Mouse (Mus musculus): ENCODE data around the gene Slc46a2.

Slc46a2 gene

DNA sequence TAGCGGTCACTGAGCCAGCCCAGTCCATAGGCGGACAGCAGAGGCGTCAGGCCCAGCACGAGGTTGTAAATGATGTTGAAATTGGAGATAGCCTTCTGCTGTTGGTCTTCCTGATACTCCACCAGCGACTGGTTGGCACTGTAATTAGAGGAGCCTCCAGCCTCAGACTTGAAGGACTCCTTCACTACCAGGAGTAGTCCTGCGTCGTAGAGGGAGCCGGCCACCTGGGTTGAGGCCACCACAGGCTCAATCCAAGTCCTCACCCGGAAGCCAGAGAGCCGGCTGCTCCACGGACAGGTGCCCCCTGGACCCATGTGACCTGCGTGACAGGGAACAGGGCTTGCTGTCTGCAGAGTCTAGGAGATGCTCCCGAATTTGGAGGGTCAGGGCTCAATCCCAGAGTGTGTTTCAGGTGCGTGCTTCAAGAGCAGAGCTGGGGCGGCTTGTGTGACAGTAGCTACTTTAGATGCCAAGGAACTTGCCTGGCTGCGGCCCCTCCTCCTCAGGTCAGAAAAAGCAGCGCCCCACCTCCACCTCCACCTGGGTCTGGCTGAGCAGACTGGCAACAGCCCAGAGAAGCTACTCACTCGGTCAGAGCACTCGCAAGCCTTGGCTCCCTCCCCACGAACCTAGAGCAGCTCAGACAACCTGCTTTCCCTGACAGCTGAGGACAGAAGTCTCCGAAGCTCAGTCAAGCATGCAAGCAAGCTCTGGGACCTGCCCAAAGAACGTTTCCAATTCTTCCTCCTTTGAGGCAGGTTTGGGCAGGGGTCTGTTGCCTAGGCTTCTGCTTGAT, at the start of gene Slc46a2:
TSS of gene Slc46a2 (minus strand) at position 449 of the 796 bp plus-strand sequence.
- DNase-seq: no peak

DNA sequence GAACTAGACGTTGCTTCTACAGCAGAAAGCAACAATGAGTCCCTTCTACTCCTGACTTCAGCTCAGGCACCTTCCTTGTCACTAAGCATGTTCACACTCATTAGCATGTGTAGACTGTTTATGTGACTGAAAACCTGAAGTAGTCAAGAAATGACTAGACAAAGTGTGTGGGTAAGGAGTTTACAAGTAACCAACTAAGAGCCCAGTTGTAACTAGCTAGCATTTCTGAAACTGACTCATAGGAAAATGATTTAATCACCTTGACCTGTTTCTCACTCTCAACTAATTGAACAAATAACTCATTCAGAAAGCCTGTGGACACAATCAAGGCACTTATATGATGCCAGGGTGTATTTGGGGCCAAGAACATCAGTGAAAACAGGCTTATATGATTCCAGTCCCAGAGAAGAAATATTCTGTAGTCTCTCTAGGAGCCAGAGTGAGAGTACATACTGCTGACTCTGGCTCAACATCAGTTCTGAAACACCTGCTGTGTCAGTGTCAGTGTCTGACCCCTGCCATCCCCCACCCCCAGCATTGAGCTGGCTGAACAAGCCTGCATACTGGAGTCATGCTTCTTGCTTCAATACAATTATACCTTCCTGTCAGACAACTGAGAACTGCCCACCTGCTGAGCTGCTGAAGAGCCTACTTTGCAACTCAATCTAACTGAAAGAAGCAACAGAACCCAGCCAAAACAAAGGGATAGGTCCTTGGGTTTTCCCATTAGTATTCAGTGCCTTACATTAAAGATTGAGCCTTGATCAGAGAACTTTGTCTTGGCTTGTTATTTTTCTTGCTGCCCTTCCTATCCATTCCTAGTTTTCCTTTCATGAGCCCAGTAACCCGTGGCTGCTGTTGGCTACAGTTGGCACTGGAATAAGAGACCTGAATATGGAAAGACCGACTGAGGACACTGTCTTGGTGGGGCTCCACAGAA, 48.8 kb upstream of the Slc46a2 start, which contains the start of gene Mup6:
TSS of gene Mup6 (plus strand) at position 890 of the 940 bp plus-strand sequence.
- DNase-seq: no peak

DNA sequence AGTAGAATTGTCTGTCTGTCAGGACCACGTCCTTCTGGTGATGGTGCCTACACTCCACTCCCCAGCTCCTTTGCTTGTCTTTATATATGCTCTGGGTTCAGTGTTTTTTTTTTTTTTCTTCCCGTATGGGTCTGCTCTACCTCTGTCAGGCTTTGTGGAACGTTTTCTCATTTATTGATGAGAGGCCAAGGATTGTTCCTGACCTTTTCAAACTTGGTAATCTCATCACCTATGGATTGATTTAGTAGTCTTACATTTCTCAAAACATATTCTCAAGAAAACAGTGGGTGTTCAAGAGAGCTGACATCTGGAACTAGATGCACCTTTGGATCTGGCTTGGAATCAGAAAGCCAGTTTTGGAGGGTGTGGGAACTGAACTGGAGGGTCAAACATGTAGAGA, 45.8 kb upstream of the Slc46a2 start, which contains the start of gene Mup4:
TSS of gene Mup4 (minus strand) at position 101 of the 400 bp plus-strand sequence.
- no peak for DNase-seq

DNA sequence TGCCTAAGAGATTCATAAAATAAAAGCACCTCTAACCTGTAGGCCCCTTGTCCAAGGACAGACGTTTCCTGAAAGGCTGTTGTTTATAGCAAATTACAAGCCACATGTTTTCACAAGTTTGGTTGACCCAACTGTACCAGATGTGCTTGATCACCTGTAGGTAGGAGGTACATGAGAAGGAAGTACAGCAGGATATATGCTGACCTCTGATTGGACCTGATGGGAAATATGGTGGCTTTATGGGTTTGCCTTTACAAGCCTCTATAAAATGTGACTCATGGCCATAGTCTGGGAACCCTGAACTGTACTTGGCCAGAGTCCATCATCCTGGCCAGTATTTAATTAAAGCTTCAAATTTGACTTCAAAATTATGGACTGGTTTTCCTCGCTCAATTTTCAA, 22.7 kb upstream of the Slc46a2 start:
- DNase-seq: no peak

DNA sequence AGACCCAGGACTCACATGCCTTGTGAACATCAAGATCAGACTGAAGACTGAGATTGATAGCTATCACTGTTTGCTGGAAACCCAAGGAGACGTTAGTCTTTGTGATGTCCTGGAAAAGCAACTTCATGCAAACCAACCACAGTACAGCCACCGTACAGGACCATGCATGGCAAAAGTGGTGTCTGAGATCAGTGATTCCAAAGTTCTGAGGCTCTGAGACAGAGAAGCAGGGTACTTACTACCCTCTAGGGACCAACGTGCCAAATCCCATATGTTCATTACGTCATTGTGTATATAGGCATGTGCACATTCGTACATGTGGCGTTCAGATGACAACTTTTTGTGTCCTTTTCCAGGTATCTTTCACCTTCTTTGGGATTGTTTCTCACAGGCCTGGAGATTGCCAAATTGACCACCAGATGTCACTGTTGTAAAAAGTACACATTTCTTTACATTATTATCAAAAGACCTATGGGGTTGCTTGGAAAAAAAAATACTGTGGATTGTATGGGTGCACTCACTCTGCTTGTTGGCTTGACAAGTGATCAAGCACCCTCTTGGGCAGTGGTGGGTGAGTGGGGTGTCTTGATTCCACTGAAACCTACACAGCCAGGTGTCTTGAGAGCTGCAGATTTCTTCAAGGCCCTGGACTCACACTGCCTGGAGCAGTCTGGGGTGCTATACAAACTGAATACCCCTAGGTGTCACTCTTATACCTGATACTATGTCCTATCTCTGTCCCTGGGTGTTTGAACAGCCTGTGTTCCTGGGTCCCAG, 17.8 kb upstream of the Slc46a2 start:
- peak; percentile 30 for DNase-seq

DNA sequence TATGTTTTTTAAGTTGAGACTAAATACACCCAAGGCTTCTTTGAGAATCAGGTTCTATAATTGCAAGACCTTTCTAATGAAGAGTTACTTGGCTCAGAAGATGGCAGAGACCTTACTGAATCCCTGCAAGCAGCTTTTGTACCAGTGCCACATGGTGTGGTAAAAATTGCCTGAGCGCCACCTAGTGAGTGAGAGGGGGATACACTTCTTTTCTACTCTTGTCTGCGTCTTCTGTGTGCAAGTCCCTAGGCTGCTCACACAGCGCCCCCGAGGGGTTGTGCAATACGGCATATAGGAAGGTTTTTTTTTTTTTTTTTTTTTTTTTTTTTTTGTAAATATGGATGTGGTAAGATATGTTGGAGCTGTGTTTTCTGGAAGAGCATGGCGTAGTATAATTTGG, 13.5 kb upstream of the Slc46a2 start:
- DNase-seq: peak; percentile 85

DNA sequence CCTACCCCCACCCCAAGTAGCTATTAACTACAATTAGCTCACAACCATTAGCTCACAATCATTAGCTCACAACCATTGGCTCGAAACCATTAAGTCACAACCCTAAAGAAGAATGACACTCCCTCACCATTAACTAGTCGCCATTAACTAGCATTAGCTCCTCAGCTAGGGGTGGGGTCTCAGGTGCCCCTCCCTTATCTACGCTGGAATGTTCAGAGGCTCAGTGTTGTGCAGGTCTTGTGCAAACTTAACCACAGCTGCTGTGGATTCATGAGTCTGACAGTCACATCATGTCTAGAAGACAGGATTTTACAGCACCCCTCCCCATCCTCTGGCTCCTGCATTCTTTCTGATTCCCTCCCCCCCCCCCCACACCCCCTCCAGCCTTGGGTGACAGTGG, 12.8 kb upstream of the Slc46a2 start:
- DNase-seq: no peak

DNA sequence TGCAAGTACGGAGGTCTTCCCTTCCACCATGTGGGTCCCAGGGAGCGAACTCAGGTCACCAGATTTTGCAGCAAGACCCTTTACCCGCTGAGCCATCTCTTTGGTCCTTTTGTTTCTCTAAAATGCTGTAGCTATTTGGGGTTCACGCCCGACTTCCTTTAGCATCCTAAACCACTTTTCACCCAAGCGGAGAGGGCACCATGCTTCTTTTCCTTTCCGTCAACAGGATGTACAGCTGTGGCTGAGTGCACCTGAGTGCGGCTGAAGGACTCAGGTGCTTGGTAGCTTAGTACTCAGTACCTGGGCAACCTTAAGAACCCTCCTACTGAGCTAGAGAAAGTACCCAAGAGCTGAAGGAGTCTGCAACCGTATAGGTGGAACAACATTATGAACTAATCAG, 10.2 kb upstream of the Slc46a2 start:
- DNase-seq: peak; percentile 46

DNA sequence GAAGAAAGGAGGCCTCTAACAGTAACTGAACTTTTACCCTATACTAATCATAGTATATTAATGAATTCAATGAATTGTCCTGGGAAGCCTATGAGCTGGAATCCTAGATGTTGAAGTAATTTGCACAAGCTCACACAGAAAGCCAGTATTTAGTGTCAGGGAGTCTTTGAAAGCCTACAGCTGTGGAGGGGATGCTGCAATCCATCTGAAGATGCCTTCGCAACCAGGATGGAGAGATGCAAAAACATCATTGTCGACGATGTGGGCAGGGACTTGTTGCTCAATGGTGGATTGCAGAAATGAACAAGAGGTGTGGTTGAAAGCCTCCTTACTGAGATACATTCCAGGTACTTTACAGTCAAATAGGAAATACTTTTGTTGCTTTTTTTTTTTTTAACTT, 3.1 kb upstream of the Slc46a2 start:
- DNase-seq: no peak

DNA sequence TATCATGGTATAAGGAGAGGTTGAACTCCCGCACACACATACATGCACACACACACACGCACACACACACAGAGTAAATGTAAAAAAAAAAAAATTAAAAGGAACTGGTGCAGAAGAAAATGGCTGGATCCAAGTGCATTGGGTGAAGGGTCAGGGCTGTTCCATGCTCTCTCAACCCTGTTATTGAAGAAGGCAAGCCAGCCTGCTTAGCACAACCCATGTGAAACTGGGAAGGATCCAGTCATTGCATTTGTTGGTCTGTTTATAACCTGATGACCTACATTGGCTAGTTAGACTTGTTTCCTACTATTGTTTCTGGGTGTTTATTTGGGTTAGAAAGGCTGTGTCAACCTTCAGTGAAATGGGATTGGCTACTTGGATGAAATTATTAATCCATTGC, 6.1 kb downstream of the Slc46a2 start:
- no peak for DNase-seq

DNA sequence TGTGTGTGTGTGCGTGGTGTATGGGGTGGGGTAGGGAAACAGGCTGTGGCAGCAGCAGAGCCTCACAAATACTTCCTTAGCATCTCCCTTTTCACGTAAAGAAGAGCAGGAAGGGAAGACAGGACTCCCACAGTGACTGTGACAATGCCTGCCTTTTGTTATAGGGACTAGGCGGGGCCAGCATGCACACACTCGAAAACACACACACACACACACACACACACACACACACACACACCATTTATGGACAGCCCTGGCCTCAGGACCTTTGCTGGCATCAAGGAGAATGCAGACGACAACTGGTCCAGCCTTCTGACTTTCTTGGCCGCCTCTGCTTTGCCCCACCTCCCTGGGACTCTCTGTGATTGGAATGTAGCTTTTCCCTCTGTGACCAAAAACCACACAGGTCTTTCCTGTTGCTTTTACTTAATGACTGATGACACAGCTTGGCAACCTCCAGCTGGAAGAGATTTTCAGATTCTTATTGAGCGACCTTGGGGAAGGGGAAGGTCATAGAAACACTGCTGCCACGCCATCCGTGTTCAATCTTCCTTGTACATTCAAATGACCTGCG, 7.1 kb downstream of the Slc46a2 start:
- no peak for DNase-seq

DNA sequence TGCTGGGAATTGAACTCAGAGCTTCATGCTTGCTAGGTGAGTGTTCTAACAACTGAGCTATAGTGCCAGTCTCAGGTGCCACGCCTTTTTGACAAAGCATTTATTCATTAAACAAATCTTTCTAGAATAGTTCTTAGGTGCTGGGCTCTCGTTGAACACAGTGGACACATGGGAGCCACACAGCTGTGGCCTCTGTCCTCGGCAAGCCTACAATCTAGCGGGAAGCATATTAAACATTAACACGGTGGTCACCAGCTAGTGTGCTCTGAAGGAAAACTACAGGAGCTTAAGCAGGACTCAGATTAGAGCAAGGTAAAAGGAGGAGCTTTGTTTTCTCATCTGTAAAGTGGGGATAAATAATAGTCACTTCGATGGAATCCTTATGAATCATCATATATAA, 7.8 kb downstream of the Slc46a2 start:
- DNase-seq: no peak

DNA sequence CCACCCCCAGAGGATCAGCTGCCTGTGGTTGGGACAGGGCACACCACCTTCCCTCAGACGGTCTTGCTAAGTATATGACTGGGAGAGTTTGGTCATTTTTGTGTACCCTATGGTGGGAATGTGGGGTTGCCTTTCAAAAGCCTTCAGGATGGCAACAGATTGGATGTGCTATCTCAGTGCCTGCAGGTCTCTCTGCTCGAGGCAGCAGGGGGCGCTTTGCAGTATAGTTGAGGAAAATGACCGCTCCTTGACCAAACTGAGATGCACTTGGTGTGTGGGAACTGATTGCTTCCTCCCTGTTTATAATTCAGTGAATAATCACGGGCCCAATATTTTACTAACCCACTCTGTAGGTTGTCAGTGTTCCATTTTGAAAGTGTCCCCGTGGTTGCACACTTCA, 12.3 kb downstream of the Slc46a2 start:
- DNase-seq: peak; percentile 24

DNA sequence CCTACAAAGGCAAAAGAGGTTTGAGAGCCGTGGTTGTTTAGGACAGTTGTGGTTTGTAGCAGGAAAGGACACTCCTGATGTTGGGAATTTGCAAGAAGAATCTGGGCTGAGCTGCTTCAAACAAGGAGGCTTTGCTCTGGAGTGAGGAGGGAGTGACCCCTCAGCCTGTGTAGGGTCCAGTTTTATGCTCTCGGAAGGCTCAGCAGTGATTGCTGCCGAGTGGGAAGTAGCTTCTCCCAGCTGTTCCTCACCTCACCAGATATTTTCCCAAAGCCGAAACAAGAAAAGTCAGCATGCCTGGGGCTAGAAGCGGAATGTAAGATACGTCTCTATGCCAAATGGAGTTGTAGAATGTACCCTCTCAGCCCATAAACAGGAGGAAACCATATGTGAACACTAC, 13.0 kb downstream of the Slc46a2 start:
- DNase-seq: no peak

DNA sequence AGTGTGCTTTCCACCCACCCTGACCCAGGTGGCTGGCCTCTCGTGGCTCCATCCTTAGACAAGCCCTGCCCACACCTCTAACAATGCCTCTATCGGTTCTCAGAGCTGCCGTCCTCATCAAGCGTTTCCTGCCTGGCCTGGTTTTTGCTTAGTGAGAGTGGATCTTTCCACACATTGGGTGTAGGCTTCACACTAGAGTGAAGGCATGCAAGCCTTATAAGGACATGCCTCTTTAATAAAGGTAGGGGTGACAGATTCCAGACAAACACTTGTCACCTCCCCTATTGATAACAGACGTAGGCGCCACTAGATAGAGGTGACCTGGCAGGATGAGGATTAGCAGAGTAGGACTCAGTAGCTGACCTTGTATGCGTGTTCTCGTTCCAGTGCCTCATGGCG, 16.3 kb downstream of the Slc46a2 start:
- DNase-seq: no peak

DNA sequence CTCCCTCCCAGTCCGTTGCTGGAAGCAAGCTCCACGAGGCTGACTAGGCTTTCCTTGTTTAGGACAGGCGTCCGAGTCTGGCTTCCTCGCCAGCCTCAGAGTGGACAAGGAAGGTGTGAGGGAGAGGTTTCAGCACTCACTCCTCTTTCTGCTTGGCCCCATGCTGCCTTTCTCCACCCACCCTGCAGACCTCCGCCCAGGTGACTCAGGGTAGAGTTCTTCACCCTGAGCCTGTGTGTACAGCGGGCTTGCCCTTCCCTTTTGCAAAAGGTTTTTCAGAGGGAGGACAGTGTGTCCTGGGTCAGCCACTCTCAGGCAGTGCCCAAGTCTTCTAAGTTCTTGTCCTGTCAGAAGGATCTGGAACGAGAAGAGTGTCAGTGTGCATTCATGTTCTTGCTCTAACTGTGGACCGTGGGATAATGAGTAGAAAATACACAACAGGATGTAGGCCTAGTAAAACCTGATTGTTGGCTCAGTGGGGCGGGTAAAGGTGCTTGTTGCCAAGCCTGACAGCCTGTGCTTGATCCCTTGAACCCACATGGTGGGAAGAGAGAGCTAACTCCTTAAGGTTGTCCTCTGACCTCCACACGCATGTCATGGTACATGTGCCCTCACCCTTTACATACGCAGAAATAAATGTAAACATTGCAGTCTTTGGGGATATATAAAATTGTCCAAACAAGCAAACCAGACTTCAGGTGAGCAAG, 16.9 kb downstream of the Slc46a2 start:
- DNase-seq: no peak

DNA sequence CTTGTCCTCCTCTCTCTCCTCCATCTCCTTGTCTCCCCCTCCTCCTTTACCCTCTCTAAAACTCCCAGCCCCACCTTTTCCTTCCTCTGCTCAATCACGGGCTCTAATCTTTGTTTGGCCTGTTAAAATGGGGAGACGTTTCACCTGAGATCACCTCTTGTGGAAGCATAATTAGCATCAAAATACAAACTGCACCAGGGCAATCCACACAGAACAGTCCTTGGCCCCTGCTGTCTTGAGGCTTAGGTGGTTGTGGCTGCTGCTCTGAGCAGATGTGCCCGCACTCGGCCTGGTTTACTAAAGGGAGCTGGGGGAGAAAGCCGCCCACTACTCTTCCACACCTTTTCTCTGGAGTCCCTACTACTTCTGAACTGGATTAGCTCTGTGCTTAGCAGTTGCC, 18.9 kb downstream of the Slc46a2 start:
- no peak for DNase-seq

DNA sequence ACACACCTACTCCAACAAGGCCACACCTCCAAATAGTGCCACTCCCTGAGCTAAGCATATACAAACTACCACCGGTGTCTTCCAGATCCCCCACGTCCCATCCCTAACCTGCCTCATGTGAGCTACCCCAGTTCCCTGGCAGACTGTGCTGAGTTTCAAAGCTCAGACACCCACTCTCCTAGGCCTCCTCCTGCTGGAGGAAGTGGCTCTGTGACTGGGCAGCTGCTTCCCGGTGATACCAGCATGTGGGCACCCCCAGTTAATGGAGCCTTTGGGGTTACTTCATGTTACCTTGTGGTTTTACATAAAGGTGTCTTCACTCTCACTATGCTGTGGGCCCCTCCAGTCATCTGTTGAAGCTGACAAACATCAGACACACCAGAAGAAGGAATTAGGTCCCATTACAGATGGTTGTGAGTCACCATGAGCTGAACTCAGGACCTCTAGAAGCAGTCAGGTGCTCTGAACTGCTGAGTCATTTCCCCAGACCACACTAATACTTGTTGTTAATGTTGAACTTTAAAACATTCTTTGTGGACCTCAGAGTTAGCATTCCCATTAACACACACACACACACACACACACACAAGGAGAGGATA, 19.8 kb downstream of the Slc46a2 start:
- no peak for DNase-seq

DNA sequence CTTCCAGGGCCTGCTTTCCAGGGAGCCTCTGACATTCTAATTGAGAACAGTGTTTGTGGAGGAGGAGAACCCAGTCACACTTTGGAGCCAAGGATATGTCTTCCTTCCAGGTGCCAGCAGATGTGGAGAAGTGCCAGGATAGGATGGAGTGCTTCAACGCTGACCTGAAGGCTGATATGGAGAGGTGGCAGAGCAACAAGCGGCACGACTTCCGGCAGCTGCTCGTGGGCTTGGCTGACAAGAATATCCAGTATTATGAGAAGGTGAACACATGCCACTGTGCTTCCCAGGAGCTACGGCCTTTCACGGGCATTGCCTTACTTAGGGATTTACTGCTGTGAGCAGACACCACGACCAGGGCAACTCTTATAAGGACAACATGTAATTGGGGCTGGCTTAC, 20.4 kb downstream of the Slc46a2 start:
- no peak for DNase-seq

DNA sequence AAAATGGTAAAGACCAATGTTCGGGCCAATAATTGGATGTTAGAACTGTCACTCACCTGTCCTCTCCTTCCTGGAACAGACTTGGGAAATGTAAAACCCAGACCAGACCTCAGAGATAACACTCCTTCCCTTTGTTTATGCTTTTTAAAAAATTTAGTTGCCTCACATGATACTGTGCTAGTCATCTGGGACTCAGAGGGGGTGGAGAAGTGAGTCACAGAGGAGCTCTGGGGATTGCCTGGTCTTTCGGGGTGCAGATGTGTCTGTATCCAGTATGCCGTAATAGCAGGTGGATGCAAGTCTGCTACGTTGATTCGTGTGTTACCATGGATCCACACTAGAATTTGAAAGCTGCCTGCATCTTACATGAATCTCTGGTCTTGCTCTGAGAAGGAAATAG, 22.1 kb downstream of the Slc46a2 start:
- no peak for DNase-seq

DNA sequence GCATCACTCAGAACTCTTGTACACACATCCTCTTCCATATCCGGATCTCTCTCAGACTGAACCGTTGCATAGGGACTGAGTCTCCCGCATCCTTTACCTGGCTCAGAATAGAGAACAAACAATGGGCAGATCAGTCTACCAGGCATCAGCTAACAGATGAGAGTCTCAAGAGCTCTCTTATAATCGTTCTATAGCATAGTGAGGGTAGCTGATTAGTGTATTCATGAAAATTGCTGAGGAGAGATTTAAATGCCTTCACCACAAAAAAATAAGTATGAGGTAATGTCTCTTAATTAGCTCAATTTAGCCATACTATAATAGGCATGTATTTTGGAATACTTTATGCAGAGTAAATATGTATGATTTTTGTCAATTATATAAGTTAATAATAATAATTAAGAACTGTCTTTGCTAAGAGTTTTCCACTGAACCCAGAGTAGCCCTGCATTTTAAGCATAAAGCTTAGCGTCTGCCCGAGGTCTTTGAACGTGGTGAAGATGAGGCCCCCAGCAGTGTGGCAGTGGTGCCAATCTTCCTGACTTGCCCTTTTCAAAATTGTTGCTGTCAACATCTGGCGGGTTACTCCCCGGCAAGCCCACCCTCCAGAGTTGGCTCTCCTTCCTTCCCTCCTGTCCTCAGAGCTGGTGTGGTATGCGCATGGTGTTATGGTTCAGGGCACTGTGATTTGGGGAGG, 23.0 kb downstream of the Slc46a2 start:
- DNase-seq: no peak
